Mouse (Mus musculus): ENCODE data around the gene Gm42742.

Gm42742 gene

GRCm38 (mm10) chr7:127020901-127021562, at the start of gene Gm42742, which contains the start of gene Prrt2:
TSS of gene Gm42742 (minus strand) at chr7:127021097.
TSS of gene Prrt2 (minus strand) at chr7:127021211.
- DNase-seq (ENCODE audit: low spot score in 2 of 2), result no peak

- no peak for DNase-seq (ENCODE audit: low spot score in 2 of 2)
These were observed 45.4 kb upstream of the Gm42742 start for GRCm38 (mm10) chr7:127066317-127066716.

GRCm38 (mm10) chr7:127065538-127065937, 44.6 kb upstream of the Gm42742 start:
- DNase-seq (ENCODE audit: low spot score in 2 of 2), result no peak

GRCm38 (mm10) chr7:127055026-127055585, 34.2 kb upstream of the Gm42742 start:
- DNase-seq (ENCODE audit: low spot score in 2 of 2), result no peak

- peak; percentile 88 to 90 for DNase-seq (ENCODE audit: low spot score in 2 of 2)
These were observed 21.2 kb upstream of the Gm42742 start, which contains the start of gene Kif22 for GRCm38 (mm10) chr7:127041851-127042672. TSS of gene Kif22 (minus strand) at chr7:127042471.

- DNase-seq (ENCODE audit: low spot score in 2 of 2), result no peak
These were observed 10.3 kb upstream of the Gm42742 start for GRCm38 (mm10) chr7:127031244-127031643.

GRCm38 (mm10) chr7:127030172-127030571, 9.3 kb upstream of the Gm42742 start:
- DNase-seq (ENCODE audit: low spot score in 2 of 2), result no peak

- no peak for DNase-seq (ENCODE audit: low spot score in 2 of 2)
These were observed 7.0 kb upstream of the Gm42742 start for GRCm38 (mm10) chr7:127027885-127028284.

GRCm38 (mm10) chr7:127026984-127027726, 6.3 kb upstream of the Gm42742 start, which contains the start of gene Maz:
TSS of gene Maz (minus strand) at chr7:127027037.
- peak; percentile 97 to 98 for DNase-seq (ENCODE audit: low spot score in 2 of 2)

GRCm38 (mm10) chr7:127026616-127026983, 5.7 kb upstream of the Gm42742 start:
- peak; percentile 63 to 73 for DNase-seq (ENCODE audit: low spot score in 2 of 2)

- peak; percentile 49 to 62 for DNase-seq (ENCODE audit: low spot score in 2 of 2)
These were observed 5.3 kb upstream of the Gm42742 start for GRCm38 (mm10) chr7:127026161-127026600.

- DNase-seq (ENCODE audit: low spot score in 2 of 2), result peak in 1 of 2 experiments; percentile 54
These were observed 4.8 kb upstream of the Gm42742 start for GRCm38 (mm10) chr7:127025556-127026160.

- peak; percentile 64 to 75 for DNase-seq (ENCODE audit: low spot score in 2 of 2)
These were observed 4.1 kb upstream of the Gm42742 start for GRCm38 (mm10) chr7:127024755-127025555.

GRCm38 (mm10) chr7:127023896-127024690, 3.2 kb upstream of the Gm42742 start:
- DNase-seq (ENCODE audit: low spot score in 2 of 2), result no peak

- no peak for DNase-seq (ENCODE audit: low spot score in 2 of 2)
These were observed 2.4 kb upstream of the Gm42742 start for GRCm38 (mm10) chr7:127023272-127023691.

GRCm38 (mm10) chr7:127022528-127023271, 1.8 kb upstream of the Gm42742 start:
- DNase-seq (ENCODE audit: low spot score in 2 of 2), result no peak

GRCm38 (mm10) chr7:127021563-127022527, 948 bp upstream of the Gm42742 start:
- DNase-seq (ENCODE audit: low spot score in 2 of 2), result no peak

- DNase-seq (ENCODE audit: low spot score in 2 of 2), result no peak
These were observed 406 bp downstream of the Gm42742 start for GRCm38 (mm10) chr7:127020491-127020890.
